Mouse (Mus musculus) stomach, postnatal 0 days (tissue): ENCODE measurements around the gene Ppip5k1. TPM values are rescaled to one million over a fixed set of nuclear protein-coding genes. Genes with fewer than 3 reads are reported as not detected.
A peak's percentile ranks its signal among the peaks of the same experiment; 100 is the strongest.

Experiments
- ATAC-seq: fragments of 200-750 bp; cut with Nextera tagmentation; 2 replicates; pipeline ENCODE4 v1.8.0; 2017; ENCODE audit not compliant: low FRiP score, low TSS enrichment
- DNase-seq: peaks from one replicate; pipeline ENCODE4 v3.0.0-alpha.2; 2016; ENCODE audit warnings: low spot score
- H3K27ac ChIP-seq: fragments of 300-500 bp; sonication (generic); replicated peaks from 2 replicates; pipeline ENCODE4 v1.5.1; 2014; ENCODE audit warnings: mild to moderate bottlenecking, control low read depth
- H3K27me3 ChIP-seq: fragments of 300-500 bp; sonication (generic); 2 replicates; pipeline ENCODE4 v1.6.1; 2014; ENCODE audit warnings: low read length; ENCODE audit not compliant: control insufficient read depth, insufficient read depth
- H3K36me3 ChIP-seq: fragments of 300-500 bp; sonication (generic); 2 replicates; pipeline ENCODE4 v1.6.1; 2014; ENCODE audit warnings: low read length, mixed read lengths; ENCODE audit not compliant: control insufficient read depth, insufficient read depth
- H3K4me1 ChIP-seq: fragments of 300-500 bp; sonication (generic); replicated peaks from 2 replicates; pipeline ENCODE4 v1.6.1; 2014; ENCODE audit warnings: antibody characterized with exemption; ENCODE audit not compliant: control insufficient read depth, insufficient read depth
- H3K4me2 ChIP-seq: fragments of 300-500 bp; sonication (generic); replicated peaks from 2 replicates; pipeline ENCODE4 v1.6.1; 2014; ENCODE audit warnings: low read depth, mild to moderate bottlenecking, control low read depth, moderate library complexity
- H3K4me3 ChIP-seq: fragments of 300-500 bp; sonication (generic); 2 replicates; pipeline ENCODE4 v1.5.1; 2014; ENCODE audit warnings: low read depth, low read length, control low read depth
- H3K9ac ChIP-seq: fragments of 300-500 bp; sonication (generic); 2 replicates; pipeline ENCODE4 v1.6.1; 2014; ENCODE audit warnings: mild to moderate bottlenecking, low read length, control low read depth, mixed read lengths
- H3K9me3 ChIP-seq: fragments of 300-500 bp; sonication (generic); 2 replicates; pipeline ENCODE4 v1.6.1; 2016; ENCODE audit warnings: low read length; ENCODE audit not compliant: control insufficient read depth
- CTCF ChIP-seq: IDR thresholded peaks from 2 replicates; pipeline ENCODE4 v1.5.1; 2016; ENCODE audit warnings: antibody characterized with exemption, low read depth, mild to moderate bottlenecking, moderate library complexity
- EP300 ChIP-seq: optimal IDR thresholded peaks from 2 replicates; pipeline ENCODE3; 2016; ENCODE audit warnings: antibody characterized with exemption
- WGBS: fragments of 180-500 bp; shearing (Covaris S2); extraction: QIAGEN DNeasy Blood & Tissue Kit; methylation state at CpG from one replicate; pipeline ENCODE4 v1.1.7; 2014; 5-methylcytosine and 5-hydroxymethylcytosine counted together
- polyA plus RNA-seq: library from polyadenylated mRNA; unstranded; fragments of >200 nt; fragmentation: Nextera tagmentation; extraction: Ambion mirVana; gene quantifications from 2 replicates; pipeline ENCODE4 v1.2.1, GENCODE M21; 2015

Ppip5k1 gene
- polyA plus RNA-seq, 1 experiment from 2014 or later: 14.1 TPM

DNA sequence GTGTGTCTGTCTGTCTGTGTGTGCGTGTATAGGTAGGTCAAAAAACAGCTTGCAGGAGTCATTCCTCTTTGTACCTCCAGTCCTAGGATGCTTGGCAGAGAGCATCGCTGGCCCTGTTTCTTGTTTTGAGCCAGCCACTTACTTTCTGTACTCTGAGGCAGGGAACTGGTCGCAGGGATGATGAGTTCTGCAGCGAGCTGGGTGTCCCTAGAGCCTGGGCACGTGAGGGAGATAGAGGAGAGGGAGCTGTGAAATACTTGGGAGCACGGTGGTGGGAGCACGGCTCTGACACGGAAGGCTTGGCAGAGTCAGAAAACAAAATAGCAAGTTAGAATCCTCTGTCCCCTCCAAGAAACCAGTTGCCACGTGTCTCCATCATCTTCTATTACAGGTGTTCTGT, 57.5 kb downstream of the Ppip5k1 start:
- H3K27me3 ChIP-seq: no peaks in the 10 kb centered on the region
- no peak overlapping the region for H3K27ac ChIP-seq
- no peak for DNase-seq
- no peak for ATAC-seq
- H3K4me3 ChIP-seq: no peak overlapping the region
- peaks cover 7% of the 10 kb centered on the region; the same call in 1 of the 2 replicates for H3K4me1 ChIP-seq
- H3K9me3 ChIP-seq: no peaks in the 10 kb centered on the region
- no peaks in the 10 kb centered on the region for H3K36me3 ChIP-seq
- no peak overlapping the region for H3K9ac ChIP-seq
- TF ChIP-seq CTCF (no peak), EP300 (no peak)
- WGBS: 24% methylated on average over 9 of the region's 9 CpGs
- no peak overlapping the region for H3K4me2 ChIP-seq

DNA sequence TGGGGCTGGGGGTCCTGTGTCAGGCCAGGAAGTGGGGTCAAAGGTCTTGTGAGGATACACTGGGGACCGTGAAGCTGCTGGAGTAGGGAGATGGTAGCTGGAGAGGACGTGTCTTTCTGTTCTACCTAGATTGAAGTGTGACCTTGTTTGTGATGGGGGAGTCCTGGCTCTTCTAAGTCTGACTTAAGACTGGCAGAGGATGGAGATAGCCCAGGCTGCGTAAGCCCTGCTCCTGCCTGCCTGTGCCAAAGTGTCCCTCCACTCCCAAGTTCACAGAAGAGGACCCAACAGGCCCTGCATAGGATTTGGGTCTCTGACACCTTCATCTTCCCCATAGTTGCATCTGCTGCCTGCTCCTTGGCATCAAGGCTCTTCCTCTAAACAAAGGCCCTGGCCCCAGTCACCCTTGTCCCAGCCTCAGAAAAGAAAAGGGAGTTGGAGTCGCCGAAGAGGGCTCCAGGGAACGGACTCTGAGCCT, 58.4 kb downstream of the Ppip5k1 start:
- DNase-seq: no peak
- H3K4me1 ChIP-seq: peaks cover 7% of the 10 kb centered on the region; the same call in 1 of the 2 replicates
- no peaks in the 10 kb centered on the region for H3K36me3 ChIP-seq
- no peak for ATAC-seq
- peak overlapping the region; percentile 52 for H3K4me3 ChIP-seq
- 25% methylated on average over 6 of the region's 6 CpGs for WGBS
- H3K9ac ChIP-seq: no peak overlapping the region
- no peaks in the 10 kb centered on the region for H3K9me3 ChIP-seq
- no peak for TF ChIP-seq CTCF
- TF ChIP-seq EP300: no peak
- H3K27ac ChIP-seq: no peak overlapping the region
- no peaks in the 10 kb centered on the region for H3K27me3 ChIP-seq
- H3K4me2 ChIP-seq: peak overlapping the region; percentile 65

DNA sequence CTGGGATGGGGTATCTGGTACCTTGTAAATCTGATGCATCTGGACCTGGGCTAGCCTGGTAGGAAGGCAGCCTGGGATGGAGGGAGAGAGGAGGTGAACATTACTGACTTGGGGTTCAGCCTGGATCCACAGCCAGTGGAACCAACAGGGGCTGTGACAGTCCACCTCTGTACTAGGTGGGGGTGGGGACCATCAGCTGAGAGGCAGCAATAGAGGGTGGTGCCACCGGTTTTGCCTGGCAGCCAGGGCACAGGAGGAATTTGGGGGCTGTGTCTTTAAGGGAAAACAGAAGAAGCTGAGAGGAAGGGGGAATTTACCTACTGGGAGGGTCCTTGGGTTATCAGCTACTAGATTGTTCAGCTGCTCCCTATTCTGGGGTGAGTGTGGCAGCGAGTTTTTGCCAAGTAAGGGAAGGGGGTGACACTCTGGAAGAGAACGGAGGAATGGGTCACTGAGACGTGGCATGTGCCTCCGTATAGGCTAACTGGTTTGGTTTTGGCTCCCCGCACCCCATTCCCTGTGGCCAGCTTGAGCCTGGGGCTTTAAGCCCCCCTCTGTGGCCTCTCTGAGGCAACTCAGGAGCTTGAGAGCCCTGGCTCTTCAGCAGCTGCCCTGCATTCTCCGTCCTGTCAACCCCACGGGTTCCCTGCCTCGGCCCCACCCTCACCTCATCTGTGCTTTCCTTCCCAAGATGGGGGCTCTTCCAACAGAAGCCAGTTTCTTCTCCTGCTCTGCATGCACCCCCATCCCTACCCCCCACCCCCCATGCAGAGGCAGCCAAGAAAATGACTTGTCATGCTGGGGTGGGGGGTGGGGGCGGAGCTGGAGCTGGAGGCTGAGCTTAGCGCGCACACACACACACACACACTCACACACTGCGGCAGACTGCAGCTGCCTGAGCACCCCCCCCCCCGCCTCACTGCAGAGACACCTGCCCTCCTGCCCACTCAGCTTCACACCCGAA, 59.3 kb downstream of the Ppip5k1 start:
- TF ChIP-seq EP300 (no peak), CTCF (no peak)
- ATAC-seq: peak; percentile 22; the same call in 1 of the 2 replicates
- Histone ChIP-seq H3K4me2 (peak overlapping the region; percentile 65), H3K4me3 (peak overlapping the region; percentile 52), H3K27ac (peak overlapping the region; percentile 56), H3K9ac (peak overlapping the region; percentile 58), H3K36me3 (no peaks in the 10 kb centered on the region), H3K4me1 (peaks cover 7% of the 10 kb centered on the region; the same call in 1 of the 2 replicates), H3K27me3 (no peaks in the 10 kb centered on the region), H3K9me3 (no peaks in the 10 kb centered on the region)
- peak; percentile 50 for DNase-seq
- WGBS: 4% methylated on average over 15 of the region's 15 CpGs

DNA sequence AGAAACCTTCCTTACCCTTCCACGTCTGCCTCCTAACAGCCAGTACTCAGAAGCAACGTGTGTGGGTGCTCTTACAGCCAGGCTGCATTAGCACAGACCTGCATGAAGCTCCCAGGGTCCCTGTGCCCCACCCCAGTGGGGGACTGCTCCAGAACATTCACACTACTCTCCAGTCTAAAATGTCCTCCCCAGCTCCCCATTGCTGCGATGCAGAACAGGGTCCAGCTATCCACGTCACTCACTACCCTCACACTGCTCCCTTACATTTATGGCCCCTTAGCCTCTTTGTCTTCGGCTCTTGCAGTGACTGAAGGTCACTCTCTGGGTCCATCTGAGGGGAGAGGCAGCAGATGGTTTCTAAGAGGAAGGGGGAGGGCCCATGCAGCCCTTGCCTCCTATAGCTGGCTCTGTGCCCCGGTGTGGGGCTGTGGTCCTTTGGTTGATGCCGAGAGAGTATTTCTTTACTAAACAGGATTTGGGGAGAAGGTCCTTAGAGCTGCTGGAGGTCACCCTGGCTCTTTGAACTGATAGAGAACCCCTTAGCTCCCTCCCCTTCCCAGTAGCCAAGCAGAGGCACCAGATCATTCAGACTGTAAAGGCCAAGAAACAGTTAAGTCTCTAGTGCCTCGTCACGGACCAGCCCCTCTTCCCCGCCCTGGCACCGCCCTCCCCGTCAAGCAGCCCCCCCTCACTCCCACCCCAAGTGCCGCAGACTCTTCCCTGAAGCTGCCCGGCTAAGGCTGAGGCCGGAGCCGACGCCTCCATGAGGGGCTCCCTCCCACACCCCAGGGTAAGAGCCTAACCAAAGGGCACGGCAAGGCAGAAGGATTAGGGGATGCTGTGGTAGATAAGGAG, 60.2 kb downstream of the Ppip5k1 start:
- no peaks in the 10 kb centered on the region for H3K9me3 ChIP-seq
- H3K4me1 ChIP-seq: peaks cover 7% of the 10 kb centered on the region; the same call in 1 of the 2 replicates
- DNase-seq (peak; percentile 54), ATAC-seq (peak; percentile 51; the same call in 1 of the 2 replicates)
- H3K4me2 ChIP-seq: peak overlapping the region; percentile 65
- peak overlapping the region; percentile 58 for H3K9ac ChIP-seq
- 2% methylated on average over 18 of the region's 18 CpGs for WGBS
- H3K4me3 ChIP-seq: peak overlapping the region; percentile 52
- no peak for TF ChIP-seq EP300
- TF ChIP-seq CTCF: no peak
- no peaks in the 10 kb centered on the region for H3K36me3 ChIP-seq
- peak overlapping the region; percentile 56 for H3K27ac ChIP-seq
- H3K27me3 ChIP-seq: no peaks in the 10 kb centered on the region

DNA sequence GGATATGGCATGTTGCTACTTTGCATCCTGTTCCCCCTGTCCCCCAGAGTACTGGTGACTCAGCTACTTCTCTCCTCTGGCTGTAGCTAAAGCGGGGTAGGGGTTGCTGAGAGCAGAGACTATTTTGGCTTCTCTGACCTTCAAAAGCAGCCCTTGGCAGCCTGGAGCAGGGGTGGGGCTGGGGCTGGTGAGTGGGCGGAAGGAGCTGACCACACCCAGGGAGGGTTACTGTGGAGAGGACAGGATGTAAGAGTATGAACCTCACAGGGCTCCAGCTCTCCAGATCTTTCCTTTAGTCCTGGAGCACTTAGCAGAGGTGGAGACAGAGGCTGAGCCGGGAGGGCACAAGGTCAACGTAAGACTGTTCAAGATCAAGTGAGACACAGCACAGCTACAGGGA, 61.0 kb downstream of the Ppip5k1 start:
- TF ChIP-seq EP300 (no peak), CTCF (no peak)
- H3K27me3 ChIP-seq: no peaks in the 10 kb centered on the region
- no peaks in the 10 kb centered on the region for H3K36me3 ChIP-seq
- peak overlapping the region; percentile 52 for H3K4me3 ChIP-seq
- H3K9me3 ChIP-seq: no peaks in the 10 kb centered on the region
- WGBS: 6% methylated on average over 4 of the region's 4 CpGs
- no peak overlapping the region; the same call in 1 of the 2 replicates for H3K27ac ChIP-seq
- H3K4me2 ChIP-seq: peak overlapping the region; percentile 65
- DNase-seq: peak; percentile 38
- H3K9ac ChIP-seq: no peak overlapping the region
- peak; percentile 45 for ATAC-seq
- H3K4me1 ChIP-seq: peaks cover 7% of the 10 kb centered on the region; the same call in 1 of the 2 replicates
